Mouse (Mus musculus): Measurements from ENCODE around the gene Hic1.

DNA sequence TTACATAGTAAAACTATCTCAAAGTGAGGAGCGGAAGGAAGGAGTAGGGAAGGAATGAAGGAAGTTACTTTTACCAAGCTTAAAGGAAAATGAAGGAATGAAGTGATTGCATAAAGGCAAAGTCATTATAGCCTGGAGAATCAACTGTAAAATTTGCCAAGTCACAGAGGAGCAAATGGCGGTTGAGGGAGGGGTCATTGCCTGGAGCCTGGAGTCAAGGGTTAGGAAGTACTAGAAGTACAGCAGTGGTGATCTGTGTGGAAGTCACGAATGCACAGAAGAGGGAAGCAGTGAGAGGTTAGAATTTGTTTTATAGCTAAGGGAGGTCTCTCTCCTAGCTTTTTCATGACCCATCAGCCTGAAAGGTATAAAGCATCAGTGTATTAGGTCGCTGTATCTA, 38.0 kb downstream of the Hic1 start:
- TF ChIP-seq CTCF (IDR thresholded peaks at IDR 0.05; ENCODE audit: borderline replicate concordance, insufficient read depth, low read length) (no peak), POLR2A (IDR thresholded peaks at IDR 0.05; ENCODE audit: low read depth, low read length) (no peak)
